Mouse (Mus musculus) R1 (cell line): ENCODE data around the gene 6430531B16Rik.
A peak's percentile ranks its signal among the peaks of the same experiment; 100 is the strongest.

Experiments used
- DNase-seq: peaks from one replicate; pipeline ENCODE4 v3.0.0-alpha.2; 2018; ENCODE audit warnings: low read depth, low spot score

The 6430531B16Rik gene

GRCm38 (mm10) chr7:139937810-139938209 lies 40.7 kb downstream of the 6430531B16Rik start:
- DNase-seq = peak; percentile 64

DNA sequence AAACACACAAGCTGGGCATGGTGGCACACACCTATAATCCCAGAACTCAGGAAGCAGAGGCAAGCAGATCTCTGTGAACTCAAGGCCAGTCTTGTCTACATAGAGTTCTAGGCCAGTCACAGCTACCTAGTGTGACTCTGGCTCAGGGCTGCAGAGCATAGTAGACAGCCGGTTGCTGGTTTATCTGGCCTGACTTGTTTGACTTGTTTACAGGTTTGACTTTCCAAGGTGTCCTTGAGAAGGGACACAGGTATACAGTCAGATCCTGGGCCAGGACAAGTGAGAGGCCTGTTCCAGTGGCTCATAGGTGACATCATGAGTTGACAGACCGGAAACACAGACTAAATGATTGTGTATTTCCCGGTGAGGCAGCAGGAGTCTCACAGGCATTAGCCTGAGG lies 41.4 kb downstream of the 6430531B16Rik start:
- DNase-seq = peak; percentile 59

- DNase-seq = no peak
Observed at GRCm38 (mm10) chr7:139936705-139937104, 41.9 kb downstream of the 6430531B16Rik start.

GRCm38 (mm10) chr7:139930732-139931131 lies 47.8 kb downstream of the 6430531B16Rik start:
- DNase-seq = peak; percentile 76
